Mouse (Mus musculus): ENCODE measurements around the gene Mael. TPM values are rescaled to one million over a fixed set of nuclear protein-coding genes. Genes with fewer than 3 reads are reported as not detected.

Mael gene
- polyA plus RNA-seq, 1 experiment from 2014 or later = not detected

DNA sequence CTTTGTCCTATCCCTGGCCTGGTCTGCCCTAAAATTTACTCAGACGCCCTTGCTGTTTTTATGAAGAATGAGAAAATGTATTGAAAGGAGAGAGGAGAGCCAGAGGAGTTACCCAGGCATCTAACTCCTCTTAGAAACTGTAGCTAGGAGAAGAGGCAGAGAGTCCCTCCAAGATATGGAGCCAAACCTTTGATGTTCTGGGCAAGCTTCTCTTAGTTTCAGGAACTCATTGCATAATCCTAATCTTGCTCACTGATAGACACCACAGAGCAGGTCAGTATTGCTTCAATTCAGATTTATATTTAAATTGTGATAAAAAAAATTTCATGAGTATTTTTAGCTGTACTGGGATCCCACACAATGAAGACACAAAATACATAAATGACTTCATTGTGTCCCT lies 42.7 kb upstream of the Mael start:
- TF ChIP-seq EP300 (optimal IDR thresholded peaks at IDR 0.05) (no peak), CTCF (IDR thresholded peaks at IDR 0.05; ENCODE audit: low read depth) (no peak)
- 0 out of 2 replicates have a peak, but pooled peaks cover 3% of the 10 kb centered on the region for H3K4me1 ChIP-seq (replicated peaks; ENCODE audit: control insufficient read depth, insufficient read depth)
- no peak overlapping the region for H3K4me3 ChIP-seq (ENCODE audit: low read depth, low read length)
- no peaks in the 10 kb centered on the region for H3K27me3 ChIP-seq (ENCODE audit: control insufficient read depth, insufficient read depth, low read length)
- 62% methylated on average over 1 of the region's 1 CpGs for WGBS
- H3K4me2 ChIP-seq (replicated peaks; ENCODE audit: low read depth) = no peak overlapping the region
- ATAC-seq (ENCODE audit: low FRiP score, low TSS enrichment) (no peak), DNase-seq (ENCODE audit: low spot score) (no peak)
- H3K9me3 ChIP-seq (ENCODE audit: control insufficient read depth, low read length) = no peaks in the 10 kb centered on the region
- no peak overlapping the region for H3K27ac ChIP-seq (replicated peaks)
- no peak overlapping the region for H3K9ac ChIP-seq (ENCODE audit: low read length)
- no peaks in the 10 kb centered on the region for H3K36me3 ChIP-seq (ENCODE audit: control insufficient read depth, insufficient read depth, low read length)

GRCm38 (mm10) chr1:166280566-166280965 lies 42.0 kb upstream of the Mael start:
- TF ChIP-seq CTCF (IDR thresholded peaks at IDR 0.05; ENCODE audit: low read depth) = no peak
- TF ChIP-seq EP300 (optimal IDR thresholded peaks at IDR 0.05) = no peak
- WGBS = 27% methylated on average over 1 of the region's 1 CpGs

DNA sequence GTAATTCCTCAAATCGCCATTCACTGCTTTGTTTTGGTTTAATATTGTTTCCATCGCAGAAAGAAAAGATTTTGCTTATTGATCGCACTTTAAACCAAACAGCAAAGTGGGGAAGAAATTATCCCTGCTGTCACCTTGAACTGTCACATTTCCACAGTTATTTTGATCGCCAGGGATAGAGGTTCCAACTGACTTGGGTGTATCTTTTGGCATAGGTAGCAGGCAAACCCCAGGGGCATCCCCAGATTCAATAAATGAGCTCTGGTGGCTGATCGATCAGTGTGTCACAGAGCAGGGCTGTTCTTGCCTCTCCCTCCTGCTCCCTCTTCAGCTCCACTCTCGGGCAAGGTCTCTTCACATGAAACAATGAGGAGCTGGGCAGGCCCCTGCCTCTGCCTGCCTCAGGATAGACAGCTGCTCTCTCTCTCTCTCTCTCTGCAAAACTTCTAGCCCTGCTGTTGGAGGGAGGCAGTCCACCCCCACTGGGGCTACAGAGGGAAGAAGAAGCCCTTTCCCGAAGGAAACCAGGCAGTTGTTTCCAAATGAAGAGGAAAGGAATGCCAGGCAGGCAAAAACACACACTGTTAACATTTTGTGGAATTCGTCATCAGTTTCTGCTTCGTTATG lies 41.1 kb upstream of the Mael start:
- Histone ChIP-seq H3K27ac (replicated peaks) (no peak overlapping the region), H3K4me2 (replicated peaks; ENCODE audit: low read depth) (no peak overlapping the region), H3K4me3 (ENCODE audit: low read depth, low read length) (no peak overlapping the region), H3K27me3 (ENCODE audit: control insufficient read depth, insufficient read depth, low read length) (no peaks in the 10 kb centered on the region), H3K9ac (ENCODE audit: low read length) (no peak overlapping the region), H3K36me3 (ENCODE audit: control insufficient read depth, insufficient read depth, low read length) (no peaks in the 10 kb centered on the region), H3K9me3 (ENCODE audit: control insufficient read depth, low read length) (no peaks in the 10 kb centered on the region), H3K4me1 (replicated peaks; ENCODE audit: control insufficient read depth, insufficient read depth) (0 out of 2 replicates have a peak, but pooled peaks cover 3% of the 10 kb centered on the region)
- DNase-seq (ENCODE audit: low spot score) = no peak
- no peak for ATAC-seq (ENCODE audit: low FRiP score, low TSS enrichment)
- 45% methylated on average over 9 of the region's 9 CpGs for WGBS
- TF ChIP-seq EP300 (optimal IDR thresholded peaks at IDR 0.05) = no peak
- TF ChIP-seq CTCF (IDR thresholded peaks at IDR 0.05; ENCODE audit: low read depth) = no peak

More at GRCm38 (mm10) chr1:166280566-166280965, 42.0 kb upstream of the Mael start:
- Histone ChIP-seq H3K4me3 (ENCODE audit: low read depth, low read length) (no peak overlapping the region), H3K36me3 (ENCODE audit: control insufficient read depth, insufficient read depth, low read length) (no peaks in the 10 kb centered on the region), H3K4me2 (replicated peaks; ENCODE audit: low read depth) (no peak overlapping the region), H3K9ac (ENCODE audit: low read length) (no peak overlapping the region), H3K27ac (replicated peaks) (no peak overlapping the region), H3K27me3 (ENCODE audit: control insufficient read depth, insufficient read depth, low read length) (no peaks in the 10 kb centered on the region), H3K9me3 (ENCODE audit: control insufficient read depth, low read length) (no peaks in the 10 kb centered on the region), H3K4me1 (replicated peaks; ENCODE audit: control insufficient read depth, insufficient read depth) (0 out of 2 replicates have a peak, but pooled peaks cover 3% of the 10 kb centered on the region)
- DNase-seq (ENCODE audit: low spot score) (no peak), ATAC-seq (ENCODE audit: low FRiP score, low TSS enrichment) (no peak)

GRCm38 (mm10) chr1:166278786-166279185 lies 40.2 kb upstream of the Mael start:
- ATAC-seq (ENCODE audit: low FRiP score, low TSS enrichment) = no peak

DNA sequence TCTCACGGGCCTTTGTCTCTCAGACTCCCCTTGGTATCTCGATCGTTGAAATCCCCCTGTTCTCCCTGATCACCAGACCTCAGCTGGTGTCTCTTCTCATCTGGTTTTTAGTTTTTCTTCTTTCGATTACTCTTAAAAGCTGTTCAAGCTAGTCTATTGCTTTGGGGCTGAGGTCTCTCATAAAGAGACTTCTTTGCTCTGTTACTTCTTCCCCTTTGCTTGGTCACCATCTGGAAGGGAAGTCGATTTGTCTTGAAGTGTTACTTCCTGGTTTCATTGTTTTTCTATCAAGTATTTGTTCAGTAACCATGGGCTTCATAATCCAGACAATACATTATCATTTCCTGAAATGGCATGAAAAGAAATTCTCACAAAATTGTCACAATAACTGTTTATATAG lies 29.7 kb upstream of the Mael start:
- Histone ChIP-seq H3K9me3 (ENCODE audit: control insufficient read depth, low read length) (no peaks in the 10 kb centered on the region), H3K4me1 (replicated peaks; ENCODE audit: control insufficient read depth, insufficient read depth) (no peaks in the 10 kb centered on the region), H3K4me2 (replicated peaks; ENCODE audit: low read depth) (no peak overlapping the region), H3K27me3 (ENCODE audit: control insufficient read depth, insufficient read depth, low read length) (no peaks in the 10 kb centered on the region), H3K27ac (replicated peaks) (no peak overlapping the region), H3K9ac (ENCODE audit: low read length) (no peak overlapping the region), H3K36me3 (ENCODE audit: control insufficient read depth, insufficient read depth, low read length) (no peaks in the 10 kb centered on the region), H3K4me3 (ENCODE audit: low read depth, low read length) (no peak overlapping the region)
- 78% methylated on average over 5 of the region's 5 CpGs for WGBS
- no peak for DNase-seq (ENCODE audit: low spot score)
- ATAC-seq (ENCODE audit: low FRiP score, low TSS enrichment) = no peak
- TF ChIP-seq CTCF (IDR thresholded peaks at IDR 0.05; ENCODE audit: low read depth) (no peak), EP300 (optimal IDR thresholded peaks at IDR 0.05) (no peak)

More at GRCm38 (mm10) chr1:166278786-166279185, 40.2 kb upstream of the Mael start:
- Histone ChIP-seq H3K9ac (ENCODE audit: low read length) (no peak overlapping the region), H3K27me3 (ENCODE audit: control insufficient read depth, insufficient read depth, low read length) (no peaks in the 10 kb centered on the region), H3K4me1 (replicated peaks; ENCODE audit: control insufficient read depth, insufficient read depth) (0 out of 2 replicates have a peak, but pooled peaks cover 3% of the 10 kb centered on the region), H3K27ac (replicated peaks) (no peak overlapping the region), H3K36me3 (ENCODE audit: control insufficient read depth, insufficient read depth, low read length) (no peaks in the 10 kb centered on the region), H3K9me3 (ENCODE audit: control insufficient read depth, low read length) (no peaks in the 10 kb centered on the region), H3K4me2 (replicated peaks; ENCODE audit: low read depth) (no peak overlapping the region), H3K4me3 (ENCODE audit: low read depth, low read length) (no peak overlapping the region)
- no peak for DNase-seq (ENCODE audit: low spot score)
- TF ChIP-seq EP300 (optimal IDR thresholded peaks at IDR 0.05) = no peak
- no peak for TF ChIP-seq CTCF (IDR thresholded peaks at IDR 0.05; ENCODE audit: low read depth)
- WGBS = 32% methylated on average over 2 of the region's 2 CpGs

- Histone ChIP-seq H3K9me3 (ENCODE audit: control insufficient read depth, low read length) (no peaks in the 10 kb centered on the region), H3K36me3 (ENCODE audit: control insufficient read depth, insufficient read depth, low read length) (no peaks in the 10 kb centered on the region), H3K9ac (ENCODE audit: low read length) (no peak overlapping the region), H3K4me1 (replicated peaks; ENCODE audit: control insufficient read depth, insufficient read depth) (no peaks in the 10 kb centered on the region), H3K4me2 (replicated peaks; ENCODE audit: low read depth) (no peak overlapping the region), H3K27me3 (ENCODE audit: control insufficient read depth, insufficient read depth, low read length) (no peaks in the 10 kb centered on the region), H3K4me3 (ENCODE audit: low read depth, low read length) (no peak overlapping the region), H3K27ac (replicated peaks) (no peak overlapping the region)
- WGBS = 90% methylated on average over 9 of the region's 9 CpGs
- TF ChIP-seq CTCF (IDR thresholded peaks at IDR 0.05; ENCODE audit: low read depth) (no peak), EP300 (optimal IDR thresholded peaks at IDR 0.05) (no peak)
- ATAC-seq (ENCODE audit: low FRiP score, low TSS enrichment) (no peak), DNase-seq (ENCODE audit: low spot score) (no peak)
Observed at GRCm38 (mm10) chr1:166266918-166267317, 28.4 kb upstream of the Mael start.
